Mouse (Mus musculus): Measurements from ENCODE around the gene Rpl35. TPM values are rescaled to one million over a fixed set of nuclear protein-coding genes. Genes with fewer than 3 reads are reported as not detected.
"Not testable (repeated sequence)": the region's sequence is repeated elsewhere in the genome, so short reads cannot be mapped to it uniquely, and the experiment has no call there.

Gene Rpl35
- 837 and 1,005 TPM in 2 replicates for polyA plus RNA-seq (2016; fragmentation: Nextera tagmentation; extraction: Ambion mirVana)

DNA sequence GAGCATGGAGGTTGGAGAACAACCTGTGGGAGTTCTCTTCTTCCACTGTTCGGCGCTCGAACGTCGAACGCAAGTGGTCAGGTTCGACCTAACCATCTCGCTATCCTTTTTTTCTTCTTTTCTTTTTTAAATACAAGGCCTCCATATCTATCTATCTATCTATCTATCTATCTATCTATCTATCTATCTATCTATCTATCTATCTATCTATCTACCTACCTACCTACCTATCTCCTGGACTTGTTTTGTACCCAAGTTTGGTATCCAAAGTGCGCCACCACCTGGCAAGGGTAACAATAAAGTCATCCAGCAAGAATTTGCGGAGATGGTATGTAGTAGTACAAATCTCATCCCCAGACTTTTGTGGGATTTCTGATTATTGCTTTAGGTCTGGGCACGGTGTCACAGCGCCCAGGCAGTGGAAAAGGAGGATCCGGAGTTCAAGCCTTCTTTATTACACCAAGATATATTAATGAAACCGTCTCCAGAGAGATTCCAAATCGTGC, at the start of gene Rpl35:
Gene Rpl35, minus strand, starts transcription at position 51 of the 506 bp plus-strand sequence.
- Histone ChIP-seq H3K9me3 (replicated peaks) (no peaks in the 10 kb centered on the region), H3K4me3 (peak within 1 kb of the TSS; percentile 94), H3K27me3 (ENCODE audit: low read depth, poor library complexity, severe bottlenecking) (no peaks in the 10 kb centered on the region), H3K4me1 (peaks cover 58% of the 10 kb centered on the region), H3K36me3 (peaks cover 36% of the 10 kb centered on the region), H3K27ac (replicated peaks) (peak within 1 kb of the TSS; percentile 97)
- WGBS, result 14% methylated on average over 15 of the region's 15 CpGs
- DNase-seq (ENCODE audit: low spot score), result no peak

- H3K4me3 ChIP-seq, result no peak overlapping the region
- H3K27me3 ChIP-seq (ENCODE audit: low read depth, poor library complexity, severe bottlenecking), result no peaks in the 10 kb centered on the region
- H3K9me3 ChIP-seq (replicated peaks), result no peaks in the 10 kb centered on the region
- WGBS, result 91% methylated on average over 1 of the region's 1 CpGs
- no peaks in the 10 kb centered on the region for H3K4me1 ChIP-seq
- DNase-seq (ENCODE audit: low spot score), result no peak
- no peak overlapping the region for H3K27ac ChIP-seq (replicated peaks)
- peaks cover 94% of the 10 kb centered on the region for H3K36me3 ChIP-seq
Measured at GRCm38 (mm10) chr2:39048515-39048914, 43.1 kb upstream of the Rpl35 start.

GRCm38 (mm10) chr2:39040215-39040614, 34.8 kb upstream of the Rpl35 start:
- Histone ChIP-seq H3K27ac (replicated peaks) (no peak overlapping the region), H3K4me1 (no peaks in the 10 kb centered on the region), H3K36me3 (peaks cover 85% of the 10 kb centered on the region), H3K27me3 (ENCODE audit: low read depth, poor library complexity, severe bottlenecking) (no peaks in the 10 kb centered on the region), H3K4me3 (no peak overlapping the region), H3K9me3 (replicated peaks) (no peaks in the 10 kb centered on the region)
- WGBS, result 93% methylated on average over 1 of the region's 1 CpGs
- DNase-seq (ENCODE audit: low spot score), result no peak

DNA sequence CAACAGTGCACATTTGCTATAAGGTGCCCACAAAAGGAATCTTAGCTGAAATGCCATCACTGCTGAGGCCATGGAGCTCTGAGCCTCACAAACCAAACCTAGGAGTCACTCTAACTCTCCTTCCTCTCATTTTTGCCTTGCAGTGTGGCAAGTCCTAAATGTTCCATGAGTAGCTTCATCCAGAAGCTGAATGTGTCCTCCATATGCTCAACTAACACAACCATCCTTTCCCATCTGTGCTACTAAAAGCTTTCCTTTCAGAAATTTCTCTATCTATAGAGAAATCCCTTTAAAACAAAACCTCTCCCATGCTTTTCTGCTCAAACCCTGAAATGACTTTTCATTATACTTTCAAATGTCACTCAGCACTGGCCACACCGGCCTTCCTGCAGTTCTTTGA, 26.2 kb upstream of the Rpl35 start:
- no peaks in the 10 kb centered on the region for H3K27me3 ChIP-seq (ENCODE audit: low read depth, poor library complexity, severe bottlenecking)
- H3K4me3 ChIP-seq, result no peak overlapping the region
- no peaks in the 10 kb centered on the region for H3K9me3 ChIP-seq (replicated peaks)
- H3K36me3 ChIP-seq, result peaks cover 90% of the 10 kb centered on the region
- 89% methylated on average over 1 of the region's 1 CpGs for WGBS
- H3K4me1 ChIP-seq, result no peaks in the 10 kb centered on the region
- DNase-seq (ENCODE audit: low spot score), result no peak
- H3K27ac ChIP-seq (replicated peaks), result no peak overlapping the region

DNA sequence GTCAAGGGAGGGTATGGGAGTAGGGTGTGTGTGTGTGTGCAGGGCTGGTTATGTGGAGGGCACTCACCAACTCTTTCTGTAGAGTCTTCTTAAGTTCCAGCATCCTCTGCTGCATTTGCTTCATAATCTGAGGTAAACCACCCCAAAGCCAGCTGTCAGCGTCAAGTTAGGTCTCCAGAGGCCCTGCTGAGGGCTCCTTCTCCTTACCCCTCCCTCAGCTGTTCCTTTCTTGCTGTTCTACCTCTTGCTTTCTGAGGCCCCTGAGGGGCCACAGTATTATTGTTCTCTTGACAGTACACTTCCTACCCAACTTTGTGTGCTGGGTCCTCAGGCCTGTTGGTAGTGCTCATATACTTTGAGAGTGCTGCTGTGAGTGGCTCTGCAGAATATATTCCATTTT, 14.6 kb upstream of the Rpl35 start:
- no peaks in the 10 kb centered on the region for H3K4me1 ChIP-seq
- peaks cover 95% of the 10 kb centered on the region for H3K36me3 ChIP-seq

DNA sequence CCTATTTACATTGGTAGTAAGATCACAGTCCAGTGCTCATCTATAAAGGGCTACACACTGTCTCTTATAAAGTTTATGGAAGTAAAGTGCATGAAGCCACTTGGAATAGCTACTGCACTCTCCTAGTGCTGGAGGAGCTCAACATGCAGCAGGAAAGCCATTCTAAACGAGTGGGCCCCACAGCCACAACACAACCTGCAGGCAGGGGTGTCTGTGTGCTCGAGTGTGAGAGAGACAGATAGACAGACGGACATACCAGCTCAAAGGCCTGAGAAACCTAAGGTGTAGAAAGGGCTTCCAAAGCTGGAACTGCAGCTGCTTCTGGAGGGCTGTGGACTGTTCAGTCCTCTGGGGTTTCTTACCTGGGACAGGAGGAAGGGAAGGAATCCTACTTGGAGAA, 11.2 kb upstream of the Rpl35 start:
- Histone ChIP-seq H3K9me3 (replicated peaks) (no peaks in the 10 kb centered on the region), H3K27me3 (ENCODE audit: low read depth, poor library complexity, severe bottlenecking) (no peaks in the 10 kb centered on the region), H3K4me1 (no peaks in the 10 kb centered on the region), H3K36me3 (peaks cover 97% of the 10 kb centered on the region), H3K27ac (replicated peaks) (no peak overlapping the region), H3K4me3 (no peak overlapping the region)
- DNase-seq (ENCODE audit: low spot score), result no peak
- 86% methylated on average over 3 of the region's 3 CpGs for WGBS

More for the DNA sequence above, 14.6 kb upstream of the Rpl35 start:
- Histone ChIP-seq H3K9me3 (replicated peaks) (no peaks in the 10 kb centered on the region), H3K27me3 (ENCODE audit: low read depth, poor library complexity, severe bottlenecking) (no peaks in the 10 kb centered on the region), H3K4me3 (no peak overlapping the region), H3K27ac (replicated peaks) (no peak overlapping the region)
- WGBS, result 93% methylated on average over 1 of the region's 1 CpGs
- no peak for DNase-seq (ENCODE audit: low spot score)

GRCm38 (mm10) chr2:39012768-39013279, 7.4 kb upstream of the Rpl35 start:
- H3K4me1 ChIP-seq, result peaks cover 20% of the 10 kb centered on the region
- no peaks in the 10 kb centered on the region for H3K9me3 ChIP-seq (replicated peaks)
- no peak overlapping the region for H3K4me3 ChIP-seq
- no peaks in the 10 kb centered on the region for H3K27me3 ChIP-seq (ENCODE audit: low read depth, poor library complexity, severe bottlenecking)
- peaks cover 69% of the 10 kb centered on the region for H3K36me3 ChIP-seq
- WGBS, result 85% methylated on average over 7 of the region's 7 CpGs
- DNase-seq (ENCODE audit: low spot score), result no peak
- H3K27ac ChIP-seq (replicated peaks), result no peak overlapping the region

DNA sequence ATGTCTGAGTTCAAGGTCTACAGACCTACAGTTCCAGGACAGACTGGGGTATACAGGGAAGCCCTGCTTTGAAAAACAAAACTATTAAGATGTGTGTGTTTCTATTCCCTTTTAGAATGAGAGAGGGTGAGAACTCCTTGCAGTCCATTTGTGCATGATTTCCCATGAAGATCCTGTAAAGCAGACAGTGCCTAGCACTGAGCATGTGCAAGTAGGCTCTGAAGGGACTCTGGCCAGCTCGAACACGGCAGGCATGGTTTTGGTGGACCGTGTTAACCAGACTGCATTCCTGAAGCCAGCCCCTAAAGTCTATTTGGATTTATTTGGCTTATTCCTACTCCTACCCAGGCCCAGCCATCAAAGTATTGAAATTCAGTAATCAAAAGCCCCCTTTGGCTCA, 6.5 kb upstream of the Rpl35 start:
- Histone ChIP-seq H3K4me3 (no peak overlapping the region), H3K36me3 (peaks cover 61% of the 10 kb centered on the region), H3K9me3 (replicated peaks) (no peaks in the 10 kb centered on the region), H3K27me3 (ENCODE audit: low read depth, poor library complexity, severe bottlenecking) (no peaks in the 10 kb centered on the region), H3K27ac (replicated peaks) (no peak overlapping the region), H3K4me1 (peaks cover 23% of the 10 kb centered on the region)
- no peak for DNase-seq (ENCODE audit: low spot score)
- 94% methylated on average over 3 of the region's 3 CpGs for WGBS

DNA sequence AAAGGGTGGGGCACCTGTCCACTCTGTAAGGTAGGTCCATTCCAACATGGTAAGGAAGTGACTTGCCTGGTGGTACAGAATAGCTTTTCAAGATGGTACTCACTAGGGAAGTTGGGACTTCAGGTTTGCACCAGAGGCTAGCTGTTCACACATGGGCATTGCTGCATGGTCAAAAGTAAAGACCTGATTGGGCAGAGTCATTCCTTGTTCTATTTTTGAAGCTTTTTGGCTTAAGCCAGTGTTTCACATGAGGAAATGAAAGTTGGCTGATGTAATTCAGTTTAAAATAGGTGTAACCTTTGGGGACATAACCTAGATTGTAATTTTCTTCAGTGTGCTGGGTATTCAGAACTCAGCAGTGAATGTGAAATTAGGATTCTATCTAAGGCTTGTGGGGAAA, 5.8 kb upstream of the Rpl35 start:
- Histone ChIP-seq H3K36me3 (peaks cover 54% of the 10 kb centered on the region), H3K27me3 (ENCODE audit: low read depth, poor library complexity, severe bottlenecking) (no peaks in the 10 kb centered on the region), H3K27ac (replicated peaks) (no peak overlapping the region), H3K4me3 (no peak overlapping the region), H3K9me3 (replicated peaks) (no peaks in the 10 kb centered on the region), H3K4me1 (peaks cover 30% of the 10 kb centered on the region)
- no peak for DNase-seq (ENCODE audit: low spot score)

- DNase-seq (ENCODE audit: low spot score), result not testable (repeated sequence)
Measured at GRCm38 (mm10) chr2:39010144-39010543, 4.7 kb upstream of the Rpl35 start.

GRCm38 (mm10) chr2:39008954-39009365, 3.5 kb upstream of the Rpl35 start:
- peak overlapping the region; percentile 90 for H3K27ac ChIP-seq (replicated peaks)
- H3K36me3 ChIP-seq, result peaks cover 34% of the 10 kb centered on the region
- H3K27me3 ChIP-seq (ENCODE audit: low read depth, poor library complexity, severe bottlenecking), result no peaks in the 10 kb centered on the region
- DNase-seq (ENCODE audit: low spot score), result no peak
- H3K4me3 ChIP-seq, result peak overlapping the region; percentile 99
- H3K9me3 ChIP-seq (replicated peaks), result no peaks in the 10 kb centered on the region
- WGBS, result 40% methylated on average over 3 of the region's 3 CpGs
- H3K4me1 ChIP-seq, result peaks cover 42% of the 10 kb centered on the region

More at GRCm38 (mm10) chr2:39010144-39010543, 4.7 kb upstream of the Rpl35 start:
- H3K9me3 ChIP-seq (replicated peaks); H3K4me3 ChIP-seq; H3K27ac ChIP-seq (replicated peaks); H3K27me3 ChIP-seq (ENCODE audit: low read depth, poor library complexity, severe bottlenecking): not testable (repeated sequence)
- peaks cover 43% of the 10 kb centered on the region for H3K36me3 ChIP-seq
- H3K4me1 ChIP-seq, result peaks cover 38% of the 10 kb centered on the region
- WGBS, result 95% methylated on average over 5 of the region's 5 CpGs

GRCm38 (mm10) chr2:39008350-39008851, 3.0 kb upstream of the Rpl35 start:
- Histone ChIP-seq H3K9me3 (replicated peaks) (no peaks in the 10 kb centered on the region), H3K27me3 (ENCODE audit: low read depth, poor library complexity, severe bottlenecking) (no peaks in the 10 kb centered on the region), H3K36me3 (peaks cover 34% of the 10 kb centered on the region), H3K4me1 (peaks cover 48% of the 10 kb centered on the region), H3K27ac (replicated peaks) (peak overlapping the region; percentile 90), H3K4me3 (peak overlapping the region; percentile 99)
- DNase-seq (ENCODE audit: low spot score), result no peak
- WGBS, result under 1% methylated on average over 25 of the region's 25 CpGs

DNA sequence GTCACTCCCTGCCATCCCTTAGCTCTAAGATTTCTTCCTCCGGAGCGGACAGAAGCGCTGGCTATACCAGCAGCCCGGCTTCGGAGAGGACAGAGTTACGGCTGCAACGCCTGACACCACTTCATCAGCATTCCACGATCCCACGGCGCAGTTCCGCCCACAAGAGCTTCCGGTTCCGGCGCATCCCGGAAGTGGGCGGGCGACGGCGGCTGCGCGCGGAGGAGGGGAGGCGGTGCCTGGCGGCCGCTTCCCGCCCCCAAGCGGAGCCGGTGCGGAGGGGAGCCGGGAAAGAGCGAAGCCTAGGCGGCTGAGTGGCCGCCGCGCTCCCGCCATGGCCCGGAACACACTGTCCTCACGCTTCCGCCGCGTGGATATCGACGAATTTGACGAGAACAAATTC, 2.4 kb upstream of the Rpl35 start:
- DNase-seq (ENCODE audit: low spot score), result peak; percentile 96
- 0% methylated on average over 44 of the region's 44 CpGs for WGBS
- H3K27me3 ChIP-seq (ENCODE audit: low read depth, poor library complexity, severe bottlenecking), result no peaks in the 10 kb centered on the region
- no peaks in the 10 kb centered on the region for H3K9me3 ChIP-seq (replicated peaks)
- H3K36me3 ChIP-seq, result peaks cover 34% of the 10 kb centered on the region
- peaks cover 53% of the 10 kb centered on the region for H3K4me1 ChIP-seq
- peak overlapping the region; percentile 99 for H3K4me3 ChIP-seq
- peak overlapping the region; percentile 90 for H3K27ac ChIP-seq (replicated peaks)
